In the genomic region with DNA sequence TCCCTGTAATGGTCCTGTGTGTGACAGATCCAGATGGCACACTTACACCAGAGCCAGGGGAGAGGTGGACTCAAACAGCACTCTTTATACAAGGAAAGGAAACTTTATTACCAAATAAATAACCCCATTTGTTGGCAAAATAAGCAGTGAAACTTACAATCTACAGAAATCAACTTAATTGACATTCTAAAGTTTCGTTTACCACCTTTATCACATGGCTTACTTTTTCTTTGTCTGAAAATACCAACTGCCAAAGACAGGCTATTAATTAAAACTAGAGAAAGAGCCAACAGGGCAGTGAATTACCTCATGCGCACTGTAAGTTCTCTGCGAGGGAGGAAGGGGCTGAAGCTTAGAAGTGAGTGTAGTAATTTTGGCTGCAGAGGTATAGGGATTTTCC, we compare ENCODE assay signal across 10 mouse cellular contexts.
DNase-seq lines count a peak whose midpoint lies in the region; ATAC-seq and TF ChIP-seq lines count a peak whose summit lies in the region.
"Had no signal": no experiment of that assay in that cellular context is flagged by ENCODE, and none has a peak within 500 bp of the region (broad histone marks: within the 10 kb centered on the region; RNA-seq: fewer than 3 reads in every experiment).

No protein-coding gene starts in this region.

- no peak for TF ChIP-seq CTCF in left cerebral cortex, adult 2 months (IDR thresholded peaks at IDR 0.05)
- no peak for TF ChIP-seq CTCF in olfactory bulb, adult 2 months (IDR thresholded peaks at IDR 0.05; ENCODE audit: insufficient read depth, low read depth, low read length)

- intact Hi-C loops in left cerebral cortex, adult 2 months (cut with DNase I), result loop anchor here (2.0 kb wide), 1 partner anchor 19 kb away; no protein-coding TSS in a partner anchor

- no peaks in the 10 kb centered on the region for H3K9me3 ChIP-seq in forebrain, embryonic 10.5 days
- H3K9me3 ChIP-seq in forebrain, embryonic 11.5 days (ENCODE audit: control insufficient read depth, low read length), result no peaks in the 10 kb centered on the region
- H3K9me3 ChIP-seq in hindbrain, embryonic 12.5 days (replicated peaks), result no peaks in the 10 kb centered on the region

- H3K36me3 ChIP-seq in forebrain, embryonic 10.5 days (replicated peaks), result peaks cover 6% of the 10 kb centered on the region
- H3K36me3 ChIP-seq in forebrain, embryonic 11.5 days (ENCODE audit: control insufficient read depth, insufficient read depth, low read length), result no peaks in the 10 kb centered on the region
- no peaks in the 10 kb centered on the region for H3K36me3 ChIP-seq in hindbrain, embryonic 12.5 days

- no peaks in the 10 kb centered on the region for H3K27me3 ChIP-seq in forebrain, embryonic 10.5 days (ENCODE audit: poor library complexity, severe bottlenecking)
- H3K27me3 ChIP-seq in forebrain, embryonic 11.5 days (ENCODE audit: control insufficient read depth, insufficient read depth, low read length), result no peaks in the 10 kb centered on the region
- no peaks in the 10 kb centered on the region for H3K27me3 ChIP-seq in hindbrain, embryonic 12.5 days

- peaks cover 88% of the 10 kb centered on the region for H3K4me1 ChIP-seq in forebrain, embryonic 10.5 days
- H3K4me1 ChIP-seq in forebrain, embryonic 11.5 days (replicated peaks; ENCODE audit: control insufficient read depth, insufficient read depth, low read length), result peaks cover 30% of the 10 kb centered on the region
- H3K4me1 ChIP-seq in hindbrain, embryonic 12.5 days, result peaks cover 84% of the 10 kb centered on the region
- H3K4me1 ChIP-seq in olfactory bulb, adult 2 months (ENCODE audit: control insufficient read depth, insufficient read depth, low read length), result peaks cover 31% of the 10 kb centered on the region

- H3K4me2 ChIP-seq in forebrain, embryonic 11.5 days (ENCODE audit: low read depth, low read length, severe bottlenecking), result no peak overlapping the region
- no peak overlapping the region; the same call in 1 of the 2 replicates for H3K4me2 ChIP-seq in hindbrain, embryonic 12.5 days (replicated peaks)

- 78% methylated on average over 3 of the region's 3 CpGs for WGBS in forebrain, embryonic 10.5 days
- WGBS in forebrain, embryonic 11.5 days, result 57% methylated on average over 3 of the region's 3 CpGs
- WGBS in hindbrain, embryonic 12.5 days, result 64% methylated on average over 3 of the region's 3 CpGs
- 32% methylated on average over 3 of the region's 3 CpGs for WGBS in olfactory bulb, adult 2 months

- no peak overlapping the region for H3K4me3 ChIP-seq in forebrain, embryonic 10.5 days
- H3K4me3 ChIP-seq in forebrain, embryonic 11.5 days (ENCODE audit: low read depth, low read length), result no peak overlapping the region
- no peak overlapping the region for H3K4me3 ChIP-seq in left cerebral cortex, adult 2 months
- H3K4me3 ChIP-seq in hindbrain, embryonic 12.5 days, result no peak overlapping the region
- no peak overlapping the region for H3K4me3 ChIP-seq in olfactory bulb, adult 2 months (ENCODE audit: insufficient read depth, low read depth, low read length)

- TF ChIP-seq POLR2A in olfactory bulb, adult 2 months (IDR thresholded peaks at IDR 0.05; ENCODE audit: insufficient read depth, low read depth, low read length), result no peak

- no peak for ATAC-seq in forebrain, embryonic 11.5 days (replicated peaks; ENCODE audit: low FRiP score)
- no peak for ATAC-seq in hindbrain, embryonic 12.5 days (ENCODE audit: low FRiP score)

- peak overlapping the region; percentile 75 for H3K27ac ChIP-seq in forebrain, embryonic 10.5 days
- H3K27ac ChIP-seq in forebrain, embryonic 11.5 days (ENCODE audit: low read depth, low read length), result no peak overlapping the region; the same call in 1 of the 2 replicates
- peak overlapping the region; percentile 95 for H3K27ac ChIP-seq in left cerebral cortex, adult 2 months
- peak overlapping the region; percentile 93 for H3K27ac ChIP-seq in hindbrain, embryonic 12.5 days
- peak overlapping the region; percentile 94 for H3K27ac ChIP-seq in olfactory bulb, adult 2 months (ENCODE audit: insufficient read depth, low read depth, low read length)
- H3K27ac ChIP-seq: macrophage had no signal

- DNase-seq in forebrain, embryonic 10.5 days (ENCODE audit: extremely low spot score, low spot score), result no peak
- no peak for DNase-seq in forebrain, embryonic 11.5 days (ENCODE audit: low spot score)
- DNase-seq in left cerebral cortex, adult 2 months (ENCODE audit: extremely low spot score in 1 of 2, low spot score in 2 of 2), result no peak
- no peak for DNase-seq in left cerebral cortex, adult 18-20 months (ENCODE audit: low spot score in 2 of 2)
- no peak for DNase-seq in layer of hippocampus, adult 18-20 months (ENCODE audit: low spot score in 2 of 2)
- DNase-seq in thymus, postnatal 10 days (ENCODE audit: low spot score in 2 of 2), result no peak
- DNase-seq: cerebellum, adult 8-10 months had no signal

- no peak overlapping the region for H3K9ac ChIP-seq in forebrain, embryonic 11.5 days (ENCODE audit: low read length)
- H3K9ac ChIP-seq in hindbrain, embryonic 12.5 days, result no peak overlapping the region
